Mouse (Mus musculus): ENCODE results near the gene Col25a1. TPM values are rescaled to one million over a fixed set of nuclear protein-coding genes. Genes with fewer than 3 reads are reported as not detected.

Col25a1 gene
- polyA plus RNA-seq, 1 experiment, result 0.05 TPM

DNA sequence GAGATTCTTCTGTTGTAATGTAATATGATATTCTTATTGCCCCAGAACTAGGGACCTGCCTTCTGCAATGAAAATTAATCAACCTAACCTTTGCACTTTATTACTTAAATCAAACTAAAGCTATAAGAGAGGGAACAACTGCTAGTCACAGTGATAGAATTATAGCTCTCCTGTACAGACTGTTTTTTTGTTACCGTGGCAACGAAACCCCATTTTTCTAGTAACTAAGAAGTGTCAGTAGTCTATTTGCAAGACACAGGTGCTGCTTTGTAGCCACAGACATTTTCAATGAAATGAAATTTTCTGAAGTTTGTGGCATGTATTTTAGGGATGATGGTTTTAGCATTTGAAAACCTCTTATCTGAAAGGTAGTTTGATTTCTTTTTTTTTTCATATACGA is 85.3 kb downstream of the Col25a1 start:
- no peaks in the 10 kb centered on the region for H3K79me2 ChIP-seq (ENCODE audit: control insufficient read depth, insufficient read depth)
- no peak overlapping the region for H3K4me3 ChIP-seq (ENCODE audit: insufficient read depth, poor library complexity, severe bottlenecking)
- TF ChIP-seq MYOG (IDR thresholded peaks at IDR 0.05; ENCODE audit: control insufficient read depth, extremely low read depth, insufficient read length), result no peak
- TF ChIP-seq CEBPB (IDR thresholded peaks at IDR 0.05; ENCODE audit: low read depth), result no peak
- no peak for TF ChIP-seq MYOD1 (IDR thresholded peaks at IDR 0.05; ENCODE audit: control insufficient read depth, insufficient read length, low read depth)
- TF ChIP-seq CTCF (IDR thresholded peaks at IDR 0.05; ENCODE audit: control insufficient read depth, insufficient read depth, insufficient read length), result no peak
- TF ChIP-seq MAX (IDR thresholded peaks at IDR 0.05), result no peak
- no peak for TF ChIP-seq FOSL1 (IDR thresholded peaks at IDR 0.05; ENCODE audit: insufficient read depth, low read length, poor library complexity, severe bottlenecking)
- no peak for TF ChIP-seq USF1 (IDR thresholded peaks at IDR 0.05; ENCODE audit: low read depth)
- H3K36me3 ChIP-seq (ENCODE audit: control insufficient read depth, insufficient read depth), result no peaks in the 10 kb centered on the region
- no peak overlapping the region for H3ac ChIP-seq (ENCODE audit: control insufficient read depth, insufficient read length, low read depth)
- H3K27me3 ChIP-seq (ENCODE audit: control insufficient read depth, insufficient read depth, insufficient read length), result no peaks in the 10 kb centered on the region
- H3K79me3 ChIP-seq (ENCODE audit: low read depth), result no peaks in the 10 kb centered on the region

DNA sequence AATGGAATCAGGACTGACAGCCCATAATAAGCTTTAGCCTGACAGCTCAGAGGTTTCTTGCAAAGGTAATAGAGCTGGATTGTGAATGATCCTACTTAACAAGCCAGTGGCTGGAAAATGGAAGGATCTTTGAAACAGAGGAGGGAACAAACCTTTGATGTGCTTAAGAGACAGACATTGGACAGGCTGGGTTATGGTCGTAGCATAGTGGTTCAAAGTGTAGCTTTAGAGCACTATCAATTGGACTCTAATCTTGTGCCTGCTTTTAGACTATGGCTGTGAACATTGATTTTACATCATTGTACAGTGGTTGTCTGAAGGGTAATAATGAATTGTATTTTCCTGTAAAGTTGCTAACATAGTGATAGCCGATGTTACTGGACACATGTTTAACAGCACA is 86.4 kb downstream of the Col25a1 start:
- Histone ChIP-seq H3ac (ENCODE audit: control insufficient read depth, insufficient read length, low read depth) (no peak overlapping the region), H3K27me3 (ENCODE audit: control insufficient read depth, insufficient read depth, insufficient read length) (no peaks in the 10 kb centered on the region), H3K4me3 (ENCODE audit: insufficient read depth, poor library complexity, severe bottlenecking) (no peak overlapping the region), H3K79me3 (ENCODE audit: low read depth) (no peaks in the 10 kb centered on the region), H3K36me3 (ENCODE audit: control insufficient read depth, insufficient read depth) (no peaks in the 10 kb centered on the region), H3K79me2 (ENCODE audit: control insufficient read depth, insufficient read depth) (no peaks in the 10 kb centered on the region)
- no peak for TF ChIP-seq MYOD1 (IDR thresholded peaks at IDR 0.05; ENCODE audit: control insufficient read depth, insufficient read length, low read depth)
- TF ChIP-seq CTCF (IDR thresholded peaks at IDR 0.05; ENCODE audit: control insufficient read depth, insufficient read depth, insufficient read length), result no peak
- TF ChIP-seq MAX (IDR thresholded peaks at IDR 0.05), result no peak
- no peak for TF ChIP-seq FOSL1 (IDR thresholded peaks at IDR 0.05; ENCODE audit: insufficient read depth, low read length, poor library complexity, severe bottlenecking)
- TF ChIP-seq CEBPB (IDR thresholded peaks at IDR 0.05; ENCODE audit: low read depth), result no peak
- TF ChIP-seq MYOG (IDR thresholded peaks at IDR 0.05; ENCODE audit: control insufficient read depth, extremely low read depth, insufficient read length), result no peak
- TF ChIP-seq USF1 (IDR thresholded peaks at IDR 0.05; ENCODE audit: low read depth), result no peak

DNA sequence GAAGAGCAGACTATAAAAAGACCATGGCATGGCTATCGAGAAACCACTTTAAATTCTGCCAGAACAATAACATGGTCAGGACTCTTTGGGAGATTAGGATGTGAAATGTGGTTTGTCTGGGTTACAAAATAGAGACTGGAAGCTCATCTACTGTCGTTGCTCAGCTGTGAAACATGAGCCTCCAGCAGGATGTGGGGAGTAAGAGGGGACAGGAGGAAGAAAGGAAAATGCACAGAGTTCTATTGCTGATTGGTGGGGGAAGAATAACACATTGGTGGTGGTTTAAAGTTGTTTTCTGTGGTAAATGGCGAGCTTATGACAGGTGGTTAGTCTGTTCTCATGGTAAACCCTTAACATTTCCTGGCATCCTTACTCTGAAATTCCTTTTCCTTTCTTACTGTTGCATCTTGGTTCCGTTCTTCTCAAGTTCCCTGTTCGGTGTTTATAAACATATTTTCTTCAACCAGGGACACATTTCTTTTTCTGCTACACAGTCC is 87.0 kb downstream of the Col25a1 start:
- no peak overlapping the region for H3ac ChIP-seq (ENCODE audit: control insufficient read depth, insufficient read length, low read depth)
- H3K36me3 ChIP-seq (ENCODE audit: control insufficient read depth, insufficient read depth), result no peaks in the 10 kb centered on the region
- H3K27me3 ChIP-seq (ENCODE audit: control insufficient read depth, insufficient read depth, insufficient read length), result no peaks in the 10 kb centered on the region
- H3K4me3 ChIP-seq (ENCODE audit: insufficient read depth, poor library complexity, severe bottlenecking), result no peak overlapping the region
- H3K79me3 ChIP-seq (ENCODE audit: low read depth), result no peaks in the 10 kb centered on the region
- TF ChIP-seq MYOD1 (IDR thresholded peaks at IDR 0.05; ENCODE audit: control insufficient read depth, insufficient read length, low read depth) (peak; percentile 71), USF1 (IDR thresholded peaks at IDR 0.05; ENCODE audit: low read depth) (no peak), CEBPB (IDR thresholded peaks at IDR 0.05; ENCODE audit: low read depth) (peak; percentile 14)
- H3K79me2 ChIP-seq (ENCODE audit: control insufficient read depth, insufficient read depth), result no peaks in the 10 kb centered on the region

DNA sequence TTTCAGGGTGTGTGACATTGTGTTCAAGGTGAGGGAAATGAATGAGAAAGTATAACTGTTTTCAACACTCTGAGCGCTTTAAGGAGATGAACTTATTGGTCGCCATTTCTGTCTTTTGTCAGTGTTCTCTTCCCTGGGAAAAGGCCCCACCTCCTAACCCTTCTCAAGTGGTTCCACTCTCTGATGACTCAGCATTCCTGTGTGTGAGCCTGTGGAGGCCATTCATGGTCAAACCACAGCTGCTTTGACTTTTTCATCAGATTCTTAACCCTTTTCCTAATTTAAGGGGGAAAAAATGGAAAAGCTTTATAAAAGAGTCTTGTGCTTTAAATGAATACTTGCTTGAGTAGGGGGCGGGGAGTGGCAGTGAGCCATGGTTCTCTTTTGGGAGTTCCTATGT is 89.5 kb downstream of the Col25a1 start:
- no peak overlapping the region for H3ac ChIP-seq (ENCODE audit: control insufficient read depth, insufficient read length, low read depth)
- no peaks in the 10 kb centered on the region for H3K36me3 ChIP-seq (ENCODE audit: control insufficient read depth, insufficient read depth)
- H3K79me2 ChIP-seq (ENCODE audit: control insufficient read depth, insufficient read depth), result no peaks in the 10 kb centered on the region
- no peak for TF ChIP-seq CTCF (IDR thresholded peaks at IDR 0.05; ENCODE audit: control insufficient read depth, insufficient read depth, insufficient read length)
- no peak for TF ChIP-seq MYOD1 (IDR thresholded peaks at IDR 0.05; ENCODE audit: control insufficient read depth, insufficient read length, low read depth)
- TF ChIP-seq USF1 (IDR thresholded peaks at IDR 0.05; ENCODE audit: low read depth), result no peak
- TF ChIP-seq FOSL1 (IDR thresholded peaks at IDR 0.05; ENCODE audit: insufficient read depth, low read length, poor library complexity, severe bottlenecking), result no peak
- no peak for TF ChIP-seq MAX (IDR thresholded peaks at IDR 0.05)
- TF ChIP-seq MYOG (IDR thresholded peaks at IDR 0.05; ENCODE audit: control insufficient read depth, extremely low read depth, insufficient read length), result no peak
- no peak overlapping the region for H3K4me3 ChIP-seq (ENCODE audit: insufficient read depth, poor library complexity, severe bottlenecking)
- no peaks in the 10 kb centered on the region for H3K27me3 ChIP-seq (ENCODE audit: control insufficient read depth, insufficient read depth, insufficient read length)
- H3K79me3 ChIP-seq (ENCODE audit: low read depth), result no peaks in the 10 kb centered on the region

- H3K36me3 ChIP-seq (ENCODE audit: control insufficient read depth, insufficient read depth), result no peaks in the 10 kb centered on the region
- H3K27me3 ChIP-seq (ENCODE audit: control insufficient read depth, insufficient read depth, insufficient read length), result no peaks in the 10 kb centered on the region
- no peak overlapping the region for H3ac ChIP-seq (ENCODE audit: control insufficient read depth, insufficient read length, low read depth)
- no peak for TF ChIP-seq MYOD1 (IDR thresholded peaks at IDR 0.05; ENCODE audit: control insufficient read depth, insufficient read length, low read depth)
- no peak overlapping the region for H3K4me3 ChIP-seq (ENCODE audit: insufficient read depth, poor library complexity, severe bottlenecking)
- H3K79me2 ChIP-seq (ENCODE audit: control insufficient read depth, insufficient read depth), result no peaks in the 10 kb centered on the region
- H3K79me3 ChIP-seq (ENCODE audit: low read depth), result no peaks in the 10 kb centered on the region
Observed at GRCm38 (mm10) chr3:130228186-130228585, 96.9 kb downstream of the Col25a1 start.

DNA sequence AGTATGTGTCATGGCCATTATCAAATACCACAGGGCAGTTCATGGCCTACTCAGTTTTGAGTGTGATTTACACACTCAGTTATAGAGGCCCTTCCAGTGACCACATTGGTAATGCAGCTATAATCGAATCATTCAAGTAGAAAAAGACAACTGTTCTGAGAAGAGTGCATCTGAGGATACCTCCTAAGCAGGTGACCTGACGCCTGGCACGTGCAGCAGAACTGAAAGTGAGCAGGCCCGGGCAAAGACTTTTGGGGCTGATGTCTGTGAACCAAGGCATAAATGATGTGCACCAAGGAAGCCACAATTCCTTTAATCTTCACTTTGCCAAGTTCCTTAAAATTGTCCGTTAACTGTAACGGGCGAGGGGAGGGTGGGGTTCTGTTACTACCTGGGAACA is 101.6 kb downstream of the Col25a1 start:
- Histone ChIP-seq H3K27me3 (ENCODE audit: control insufficient read depth, insufficient read depth, insufficient read length) (no peaks in the 10 kb centered on the region), H3ac (ENCODE audit: control insufficient read depth, insufficient read length, low read depth) (no peak overlapping the region), H3K36me3 (ENCODE audit: control insufficient read depth, insufficient read depth) (no peaks in the 10 kb centered on the region), H3K79me2 (ENCODE audit: control insufficient read depth, insufficient read depth) (no peaks in the 10 kb centered on the region), H3K79me3 (ENCODE audit: low read depth) (no peaks in the 10 kb centered on the region), H3K4me3 (ENCODE audit: insufficient read depth, poor library complexity, severe bottlenecking) (no peak overlapping the region)
- TF ChIP-seq MAX (IDR thresholded peaks at IDR 0.05), result no peak
- TF ChIP-seq CEBPB (IDR thresholded peaks at IDR 0.05; ENCODE audit: low read depth), result no peak
- TF ChIP-seq FOSL1 (IDR thresholded peaks at IDR 0.05; ENCODE audit: insufficient read depth, low read length, poor library complexity, severe bottlenecking), result no peak
- no peak for TF ChIP-seq MYOD1 (IDR thresholded peaks at IDR 0.05; ENCODE audit: control insufficient read depth, insufficient read length, low read depth)

All from C2C12 (cell line).